Comparison of ENCODE assay signal across 8 mouse cellular contexts in genomic region chr7:128348608-128349007, GRCm38 (mm10). TPM values are rescaled to one million over a fixed set of nuclear protein-coding genes. Genes with fewer than 3 reads are reported as not detected.
A peak's percentile ranks its signal among the peaks of the same experiment; 100 is the strongest.
DNase-seq lines count a peak whose midpoint lies in the region; ATAC-seq lines count a peak whose summit lies in the region.

No protein-coding gene starts in this region.

- no peaks in the 10 kb centered on the region for H3K9me3 ChIP-seq in kidney, embryonic 16.5 days (ENCODE audit: low read length)

- no peak overlapping the region for H3K4me3 ChIP-seq in kidney, embryonic 16.5 days (ENCODE audit: low read length)

- WGBS in kidney, embryonic 16.5 days = 27% methylated on average over 1 of the region's 1 CpGs

- no peak overlapping the region for H3K9ac ChIP-seq in kidney, embryonic 16.5 days (replicated peaks; ENCODE audit: low read length)

- H3K36me3 ChIP-seq in kidney, embryonic 16.5 days (ENCODE audit: insufficient read depth, low read length) = no peaks in the 10 kb centered on the region

- H3K27me3 ChIP-seq in kidney, embryonic 16.5 days (ENCODE audit: insufficient read depth, low read length) = no peaks in the 10 kb centered on the region

- peaks cover 9% of the 10 kb centered on the region; the same call in 1 of the 2 replicates for H3K4me1 ChIP-seq in kidney, embryonic 16.5 days (ENCODE audit: insufficient read depth, low read length)

- no peak overlapping the region for H3K4me2 ChIP-seq in kidney, embryonic 16.5 days (replicated peaks; ENCODE audit: low read depth, low read length)

- no peak for ATAC-seq in kidney, embryonic 16.5 days (ENCODE audit: low FRiP score, low TSS enrichment)
- no peak for ATAC-seq in monocyte, adult 5-6 weeks (replicated peaks; ENCODE audit: insufficient number of reproducible peaks, low FRiP score, low TSS enrichment, poor library complexity, severe bottlenecking)

- DNase-seq in kidney, adult 18-20 months = peak; percentile 79
- DNase-seq in ZHBTc4 (ENCODE audit: low read depth, low spot score) = peak; percentile 22
- peak; percentile 25 to 76 for DNase-seq in cerebellum, postnatal 4 days (ENCODE audit: low spot score in 2 of 2)
- peak; percentile 88 to 93 for DNase-seq in kidney, adult 8-10 months
- peak; percentile 79 for DNase-seq in skeletal muscle tissue, adult 2 months (ENCODE audit: low read depth, low spot score)
- no peak for DNase-seq in thymus, postnatal 25 days

- no peak overlapping the region for H3K27ac ChIP-seq in kidney, embryonic 16.5 days (ENCODE audit: low read length)

RNA-seq across cellular contexts. Expression of gene BC017158, which starts 50.6 kb away (rescaled TPM):
- polyA plus RNA-seq in kidney, embryonic 16.5 days (2015; fragmentation: Nextera tagmentation; extraction: Ambion mirVana) = 34.2 and 39.0 TPM in 2 replicates
- 6.9 to 17.5 TPM (median 8.1 TPM) in 3 replicates for total RNA-seq in monocyte, adult 5-6 weeks (2017)
